Mouse (Mus musculus) gonadal fat pad, adult 2 months (tissue): ENCODE measurements at regions not wholly inside any gene's neighbourhood (a gene's known extent, or its start where the extent isn't known, plus 50 kb on each side); places are given as distances from the start of the nearest gene placed in this dataset.

Experiments used
- DNase-seq: peaks from one replicate; pipeline ENCODE4 v3.0.0-alpha.2; 2012; ENCODE audit warnings: low read depth

GRCm38 (mm10) chr9:101402544-101403194 is 151.1 kb upstream of the Ppp2r3a start:
- no peak for DNase-seq

DNA sequence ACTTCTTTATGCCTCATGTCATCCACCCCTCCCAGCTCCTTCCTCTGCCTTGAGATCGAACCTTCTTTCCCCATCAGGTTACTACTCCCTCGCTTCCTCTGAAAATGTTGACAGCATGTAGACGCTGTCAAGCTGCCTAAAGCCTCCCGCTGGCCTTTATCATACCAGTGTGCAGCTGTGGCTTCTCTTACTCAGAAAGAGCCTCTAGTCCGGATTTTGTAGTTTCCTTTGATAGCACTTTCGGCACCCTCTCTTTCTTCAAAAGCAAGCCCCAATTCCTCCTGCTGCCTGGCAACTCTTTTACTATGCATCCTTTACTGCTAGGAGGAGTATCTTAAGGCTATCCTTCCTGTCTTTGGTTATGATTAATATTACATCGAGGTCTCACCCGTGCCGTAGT is 149.8 kb upstream of the Ppp2r3a start:
- DNase-seq: no peak

- no peak for DNase-seq
Observed at GRCm38 (mm10) chr9:101398858-101399257, 147.3 kb upstream of the Ppp2r3a start.

DNA sequence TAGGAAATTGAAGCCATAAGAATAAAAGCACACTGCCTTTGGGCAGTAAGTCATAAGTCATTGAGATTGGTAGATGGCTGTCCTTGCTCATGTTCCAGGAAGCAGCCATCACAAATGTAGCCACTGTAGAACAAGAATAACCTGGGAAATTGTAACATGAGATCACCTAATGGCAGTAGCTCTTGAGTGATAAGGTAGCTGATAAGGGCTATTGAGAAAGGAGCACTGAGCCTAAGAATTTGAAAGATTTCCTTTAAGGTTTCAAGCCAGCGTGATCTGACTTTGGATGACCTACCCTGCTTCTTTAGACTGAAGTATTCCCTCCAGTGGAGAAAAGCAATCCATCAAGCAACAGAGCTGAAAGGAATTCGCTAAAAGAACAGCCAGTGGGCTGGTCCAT is 117.8 kb upstream of the Ppp2r3a start:
- DNase-seq: no peak

DNA sequence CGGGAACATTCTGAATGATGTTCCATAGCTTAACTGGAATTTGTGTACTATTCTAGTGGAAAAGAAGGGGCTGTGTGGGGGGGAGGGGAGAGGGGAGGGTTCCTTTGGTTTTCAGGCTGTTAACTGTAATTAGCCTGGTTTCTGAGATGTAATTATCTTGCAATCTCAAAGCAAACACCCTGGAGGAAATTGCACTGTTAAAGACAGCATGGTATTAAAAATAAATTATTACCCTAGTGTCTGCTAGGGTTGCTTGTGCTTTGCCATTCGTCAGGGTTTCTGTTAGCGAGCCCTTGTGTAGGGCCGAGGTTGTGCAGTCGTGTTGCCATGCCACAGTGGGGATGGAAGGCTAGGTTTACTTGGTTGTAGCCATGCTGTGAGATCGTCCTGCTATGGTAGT is 105.0 kb upstream of the Ppp2r3a start:
- DNase-seq: no peak

- DNase-seq: no peak
Observed at GRCm38 (mm10) chr9:101348771-101349170, 97.2 kb upstream of the Ppp2r3a start.

- peak; percentile 51 for DNase-seq
Observed at GRCm38 (mm10) chr9:101342887-101343286, 91.3 kb upstream of the Ppp2r3a start.

DNA sequence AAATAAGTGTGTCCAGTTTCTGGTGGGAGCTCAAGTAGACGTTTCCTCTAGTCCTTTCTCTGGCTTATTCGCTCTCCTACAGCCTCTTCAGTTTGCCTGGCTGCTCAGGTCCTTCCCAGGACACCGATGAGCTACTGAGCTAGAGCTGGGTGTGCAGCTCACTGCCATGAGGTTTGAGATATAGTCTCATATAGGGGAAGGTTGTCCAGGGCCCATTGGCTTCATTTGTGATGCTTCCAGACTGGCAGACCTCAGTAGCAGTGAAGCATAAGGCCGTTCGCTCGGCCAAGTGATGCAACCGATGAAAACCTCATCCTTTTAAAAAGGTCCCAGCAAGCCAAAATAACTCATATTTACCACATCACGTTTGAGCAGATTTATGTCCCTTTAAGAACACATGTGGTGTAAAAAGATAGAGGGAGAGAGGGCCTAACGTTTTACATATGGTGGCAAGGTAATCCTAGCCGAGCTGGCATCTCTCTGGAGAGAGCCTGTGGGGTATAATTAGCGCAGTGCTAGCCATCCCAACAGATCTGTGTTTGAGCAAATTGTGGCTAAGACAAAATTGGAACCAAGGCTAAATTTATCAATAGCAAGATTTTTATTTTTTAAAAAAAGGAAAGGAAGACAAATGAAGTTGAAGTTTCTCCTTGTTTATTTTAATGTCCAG is 89.3 kb upstream of the Ppp2r3a start:
- no peak for DNase-seq

DNA sequence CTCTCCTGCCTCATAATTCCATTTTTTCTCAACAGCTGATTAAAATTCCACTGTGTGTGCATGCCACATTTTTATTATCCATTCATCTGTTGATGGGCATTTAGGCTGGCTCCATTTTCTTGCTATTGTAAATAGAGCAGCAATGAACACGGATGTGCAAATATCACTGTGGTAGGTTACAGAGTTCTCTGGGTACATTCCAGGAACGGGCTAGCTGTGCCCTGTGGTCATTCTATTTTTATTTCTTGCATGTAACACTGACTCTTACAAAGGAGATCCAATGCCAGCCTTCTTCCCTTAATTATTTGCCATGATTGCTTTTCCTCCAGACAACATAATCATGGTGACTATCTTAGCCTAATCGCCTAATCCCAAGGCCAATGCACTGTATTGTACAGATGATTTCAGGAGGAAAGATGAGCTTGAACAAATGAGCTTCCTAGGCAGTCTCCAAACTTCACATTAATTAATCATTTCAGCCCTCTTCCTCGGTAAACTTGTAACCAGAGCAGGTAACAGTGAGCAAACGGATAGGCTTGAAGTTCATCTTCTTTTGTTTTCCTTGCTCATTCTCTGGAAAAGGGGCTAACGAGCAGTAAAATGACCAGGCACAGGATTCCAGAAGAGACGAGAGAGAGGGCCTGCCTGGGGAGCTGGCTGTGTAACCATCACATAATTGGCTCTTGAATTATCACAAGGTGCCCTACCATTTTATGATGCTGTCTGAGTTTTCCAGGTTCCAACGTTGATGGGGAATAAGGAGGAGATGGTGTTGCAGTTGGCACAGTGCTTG is 77.6 kb upstream of the Ppp2r3a start:
- no peak for DNase-seq

DNA sequence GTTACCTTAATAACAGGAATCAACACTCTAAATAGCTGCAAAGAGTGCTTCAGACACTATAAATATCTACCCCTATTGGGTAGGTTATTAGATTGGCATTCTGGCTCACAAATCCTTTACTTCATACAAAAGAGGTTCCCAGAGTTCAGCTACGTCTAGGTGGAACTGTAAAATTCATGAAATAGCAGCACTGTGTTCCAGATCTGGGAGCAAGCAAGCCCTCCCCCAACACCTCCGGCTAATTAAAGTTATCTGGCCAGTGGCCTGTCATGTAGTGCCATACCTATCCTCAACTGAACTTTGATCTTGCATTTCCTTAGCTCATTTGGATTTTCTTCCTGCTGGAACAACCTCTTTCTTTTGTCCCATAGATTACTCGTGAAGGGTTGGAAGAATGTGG is 75.4 kb upstream of the Ppp2r3a start:
- no peak for DNase-seq

- DNase-seq: no peak
Observed at GRCm38 (mm10) chr9:101314036-101314435, 62.4 kb upstream of the Ppp2r3a start.

DNA sequence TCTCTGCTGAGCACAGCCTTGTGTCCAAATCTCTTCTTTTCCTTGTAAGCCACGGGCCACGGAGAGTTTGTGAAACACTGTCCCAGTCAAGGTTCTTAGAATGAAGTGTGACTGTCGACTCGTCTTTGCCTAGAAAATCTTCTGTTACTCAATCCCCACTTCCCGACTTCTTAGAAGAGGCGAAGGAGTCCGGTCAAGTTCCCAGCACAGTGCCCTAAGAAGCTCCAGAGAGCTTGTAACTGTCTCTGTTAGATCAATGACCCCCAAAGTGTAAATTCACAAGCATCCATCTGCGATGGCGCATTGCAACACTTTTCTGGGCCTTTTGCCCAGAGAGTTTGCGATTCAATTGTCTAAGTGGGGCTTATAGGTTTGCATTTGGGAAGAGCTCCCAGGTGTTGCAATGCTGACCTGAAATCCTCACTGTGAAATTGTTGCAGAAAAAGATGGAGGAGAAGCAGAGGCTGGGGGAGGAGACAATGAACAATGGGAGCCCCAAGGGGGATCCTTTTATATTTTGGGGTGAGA is 54.9 kb upstream of the Ppp2r3a start:
- DNase-seq: peak; percentile 77

DNA sequence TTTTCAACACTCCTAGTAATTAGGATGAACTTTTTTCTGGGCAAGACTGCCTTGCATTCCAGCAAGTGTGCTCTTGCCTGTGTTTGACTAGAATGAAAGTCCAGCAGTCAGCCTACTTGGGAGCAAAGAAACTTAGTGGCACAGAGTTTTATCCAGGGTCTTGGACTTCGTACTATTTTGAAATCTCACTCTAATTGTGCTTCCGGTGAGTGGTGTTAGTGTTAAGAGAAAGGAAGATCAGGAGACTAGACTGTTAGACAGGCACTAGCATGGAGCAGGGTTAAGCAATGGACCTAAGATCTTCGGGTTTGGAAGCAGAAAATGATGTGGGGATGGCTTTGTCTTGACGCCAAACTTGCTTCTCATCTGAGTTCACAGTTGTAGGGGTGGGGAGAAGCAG is 54.1 kb upstream of the Ppp2r3a start:
- DNase-seq: no peak
